Mouse (Mus musculus): ENCODE data around the gene Ctnna3. TPM values are rescaled to one million over a fixed set of nuclear protein-coding genes. Genes with fewer than 3 reads are reported as not detected.
A peak's percentile ranks its signal among the peaks of the same experiment; 100 is the strongest.

The Ctnna3 gene
- polyA plus RNA-seq, 1 experiment from 2014 or later = 1.2 TPM

DNA sequence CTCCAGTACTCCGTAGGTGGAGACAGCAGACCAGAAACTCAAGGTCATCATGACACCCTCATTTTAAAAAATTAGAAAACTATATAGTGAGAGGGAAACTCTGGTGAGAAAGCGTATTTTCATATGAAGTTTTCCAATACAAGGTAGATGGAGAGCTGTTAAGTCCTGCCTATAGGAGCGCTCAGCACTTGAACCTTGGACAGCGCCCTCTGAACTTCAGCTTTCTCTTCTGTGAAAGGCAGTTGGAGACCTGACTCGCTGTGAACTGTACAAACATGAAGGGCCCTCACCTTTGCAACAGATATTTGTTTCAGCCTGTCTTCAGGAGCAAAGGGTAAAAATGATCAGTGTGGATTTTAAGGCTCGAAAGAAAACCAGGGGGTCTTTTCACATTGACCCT, 571.6 kb downstream of the Ctnna3 start:
- H3K27me3 ChIP-seq = no peaks in the 10 kb centered on the region
- no peak overlapping the region for H3K4me3 ChIP-seq
- no peak overlapping the region for H3K9ac ChIP-seq
- no peaks in the 10 kb centered on the region for H3K36me3 ChIP-seq
- no peaks in the 10 kb centered on the region for H3K9me3 ChIP-seq
- H3K4me2 ChIP-seq = no peak overlapping the region
- H3K4me1 ChIP-seq (replicated peaks) = no peaks in the 10 kb centered on the region
- 79% methylated on average over 6 of the region's 6 CpGs for WGBS
- H3K27ac ChIP-seq = no peak overlapping the region
- no peak for ATAC-seq (ENCODE audit: low FRiP score)

- Histone ChIP-seq H3K27me3 (no peaks in the 10 kb centered on the region), H3K27ac (no peak overlapping the region), H3K36me3 (no peaks in the 10 kb centered on the region), H3K9me3 (no peaks in the 10 kb centered on the region), H3K9ac (no peak overlapping the region), H3K4me1 (replicated peaks) (no peaks in the 10 kb centered on the region), H3K4me2 (no peak overlapping the region), H3K4me3 (no peak overlapping the region)
- 87% methylated on average over 9 of the region's 9 CpGs for WGBS
- no peak for ATAC-seq (ENCODE audit: low FRiP score)
Measured at GRCm38 (mm10) chr10:64001996-64002395, 572.1 kb downstream of the Ctnna3 start.

DNA sequence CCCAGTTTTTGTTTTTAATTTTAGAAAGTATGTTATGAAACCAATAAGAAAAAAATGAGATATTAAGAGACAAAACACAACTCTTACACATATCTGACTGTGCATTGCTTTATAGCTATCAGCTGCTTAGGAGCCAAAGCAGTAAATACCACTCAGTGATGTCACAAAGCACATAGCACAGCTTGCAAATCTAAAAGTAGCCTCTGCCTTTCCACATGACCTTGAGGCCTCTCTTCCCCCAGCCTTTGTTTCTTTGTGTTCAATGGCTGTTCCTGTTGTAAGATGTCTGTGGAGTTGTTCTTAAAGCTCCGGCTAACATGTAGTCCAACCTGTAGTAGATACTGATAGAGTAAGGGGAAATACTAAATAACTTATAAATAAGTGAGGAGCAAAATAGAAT, 590.4 kb downstream of the Ctnna3 start:
- Histone ChIP-seq H3K9me3 (no peaks in the 10 kb centered on the region), H3K27ac (no peak overlapping the region), H3K4me3 (no peak overlapping the region), H3K36me3 (no peaks in the 10 kb centered on the region), H3K4me1 (replicated peaks) (no peaks in the 10 kb centered on the region), H3K27me3 (no peaks in the 10 kb centered on the region), H3K9ac (no peak overlapping the region), H3K4me2 (no peak overlapping the region)
- 75% methylated on average over 1 of the region's 1 CpGs for WGBS
- ATAC-seq (ENCODE audit: low FRiP score) = no peak

- Histone ChIP-seq H3K4me2 (no peak overlapping the region), H3K27ac (no peak overlapping the region), H3K36me3 (no peaks in the 10 kb centered on the region), H3K4me3 (no peak overlapping the region), H3K27me3 (no peaks in the 10 kb centered on the region), H3K9me3 (no peaks in the 10 kb centered on the region), H3K9ac (no peak overlapping the region), H3K4me1 (replicated peaks) (no peaks in the 10 kb centered on the region)
- ATAC-seq (ENCODE audit: low FRiP score) = no peak
- 73% methylated on average over 6 of the region's 6 CpGs for WGBS
Measured at GRCm38 (mm10) chr10:64023340-64023739, 593.4 kb downstream of the Ctnna3 start.

- Histone ChIP-seq H3K4me2 (no peak overlapping the region), H3K27me3 (no peaks in the 10 kb centered on the region), H3K4me1 (replicated peaks) (no peaks in the 10 kb centered on the region), H3K9ac (no peak overlapping the region), H3K9me3 (no peaks in the 10 kb centered on the region), H3K36me3 (no peaks in the 10 kb centered on the region), H3K27ac (no peak overlapping the region), H3K4me3 (no peak overlapping the region)
- ATAC-seq (ENCODE audit: low FRiP score) = no peak
Measured at GRCm38 (mm10) chr10:64030901-64031300, 601.0 kb downstream of the Ctnna3 start.

GRCm38 (mm10) chr10:64039760-64040535, 610.0 kb downstream of the Ctnna3 start:
- peak; percentile 68; the same call in 1 of the 2 replicates for ATAC-seq (ENCODE audit: low FRiP score)
- no peaks in the 10 kb centered on the region for H3K9me3 ChIP-seq
- no peak overlapping the region for H3K4me2 ChIP-seq
- WGBS = 72% methylated on average over 17 of the region's 17 CpGs
- H3K27ac ChIP-seq = peak overlapping the region; percentile 62
- H3K27me3 ChIP-seq = no peaks in the 10 kb centered on the region
- no peak overlapping the region for H3K9ac ChIP-seq
- H3K4me3 ChIP-seq = no peak overlapping the region
- H3K36me3 ChIP-seq = no peaks in the 10 kb centered on the region
- H3K4me1 ChIP-seq (replicated peaks) = peaks cover 10% of the 10 kb centered on the region

DNA sequence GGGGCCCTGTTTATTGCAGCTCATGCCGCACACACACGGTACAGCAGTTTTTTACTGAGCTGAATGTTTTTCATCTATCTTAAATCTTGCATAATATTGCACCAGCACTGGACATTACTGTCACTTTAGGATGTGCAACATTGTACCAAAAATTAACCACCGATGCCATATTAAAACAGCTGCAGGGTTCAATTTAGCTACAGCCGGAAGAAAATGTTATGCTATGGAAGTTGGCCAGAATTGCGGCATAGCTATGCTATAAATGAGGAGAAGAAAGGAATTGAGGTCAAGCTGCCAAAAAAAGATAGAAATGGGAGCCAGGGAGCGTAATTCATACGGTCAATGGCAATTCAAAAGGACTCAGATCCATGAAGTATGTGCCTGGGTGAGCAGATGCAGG, 611.3 kb downstream of the Ctnna3 start:
- Histone ChIP-seq H3K36me3 (no peaks in the 10 kb centered on the region), H3K27me3 (no peaks in the 10 kb centered on the region), H3K4me2 (no peak overlapping the region), H3K4me1 (replicated peaks) (peaks cover 10% of the 10 kb centered on the region), H3K4me3 (no peak overlapping the region), H3K27ac (no peak overlapping the region), H3K9ac (no peak overlapping the region), H3K9me3 (no peaks in the 10 kb centered on the region)
- no peak for ATAC-seq (ENCODE audit: low FRiP score)
- 84% methylated on average over 7 of the region's 7 CpGs for WGBS

GRCm38 (mm10) chr10:64041892-64042291, 612.0 kb downstream of the Ctnna3 start:
- no peaks in the 10 kb centered on the region for H3K36me3 ChIP-seq
- WGBS = 74% methylated on average over 11 of the region's 11 CpGs
- H3K9me3 ChIP-seq = no peaks in the 10 kb centered on the region
- H3K4me1 ChIP-seq (replicated peaks) = peaks cover 10% of the 10 kb centered on the region
- no peaks in the 10 kb centered on the region for H3K27me3 ChIP-seq
- ATAC-seq (ENCODE audit: low FRiP score) = no peak
- no peak overlapping the region for H3K27ac ChIP-seq
- no peak overlapping the region for H3K4me2 ChIP-seq
- no peak overlapping the region for H3K4me3 ChIP-seq
- no peak overlapping the region for H3K9ac ChIP-seq

GRCm38 (mm10) chr10:64049151-64049550, 619.3 kb downstream of the Ctnna3 start:
- no peaks in the 10 kb centered on the region for H3K36me3 ChIP-seq
- H3K4me2 ChIP-seq = no peak overlapping the region
- no peak overlapping the region for H3K4me3 ChIP-seq
- H3K9ac ChIP-seq = no peak overlapping the region
- no peak overlapping the region for H3K27ac ChIP-seq
- WGBS = 89% methylated on average over 6 of the region's 6 CpGs
- no peak for ATAC-seq (ENCODE audit: low FRiP score)
- H3K27me3 ChIP-seq = no peaks in the 10 kb centered on the region
- no peaks in the 10 kb centered on the region for H3K4me1 ChIP-seq (replicated peaks)
- no peaks in the 10 kb centered on the region for H3K9me3 ChIP-seq

GRCm38 (mm10) chr10:64049946-64050345, 620.0 kb downstream of the Ctnna3 start:
- H3K27ac ChIP-seq = no peak overlapping the region
- no peak for ATAC-seq (ENCODE audit: low FRiP score)
- no peaks in the 10 kb centered on the region for H3K4me1 ChIP-seq (replicated peaks)
- no peak overlapping the region for H3K4me2 ChIP-seq
- no peaks in the 10 kb centered on the region for H3K9me3 ChIP-seq
- no peak overlapping the region for H3K4me3 ChIP-seq
- H3K36me3 ChIP-seq = no peaks in the 10 kb centered on the region
- H3K27me3 ChIP-seq = no peaks in the 10 kb centered on the region
- no peak overlapping the region for H3K9ac ChIP-seq
- WGBS = 72% methylated on average over 6 of the region's 6 CpGs

GRCm38 (mm10) chr10:64063704-64064103, 633.8 kb downstream of the Ctnna3 start:
- no peak overlapping the region for H3K9ac ChIP-seq
- H3K9me3 ChIP-seq = no peaks in the 10 kb centered on the region
- 93% methylated on average over 9 of the region's 9 CpGs for whole genome bisulfite sequencing
- ATAC-seq (ENCODE audit: low FRiP score) = no peak
- no peaks in the 10 kb centered on the region for H3K27me3 ChIP-seq
- no peak overlapping the region for H3K4me2 ChIP-seq
- H3K4me1 ChIP-seq (replicated peaks) = no peaks in the 10 kb centered on the region
- no peak overlapping the region for H3K27ac ChIP-seq
- no peaks in the 10 kb centered on the region for H3K36me3 ChIP-seq
- H3K4me3 ChIP-seq = no peak overlapping the region

DNA sequence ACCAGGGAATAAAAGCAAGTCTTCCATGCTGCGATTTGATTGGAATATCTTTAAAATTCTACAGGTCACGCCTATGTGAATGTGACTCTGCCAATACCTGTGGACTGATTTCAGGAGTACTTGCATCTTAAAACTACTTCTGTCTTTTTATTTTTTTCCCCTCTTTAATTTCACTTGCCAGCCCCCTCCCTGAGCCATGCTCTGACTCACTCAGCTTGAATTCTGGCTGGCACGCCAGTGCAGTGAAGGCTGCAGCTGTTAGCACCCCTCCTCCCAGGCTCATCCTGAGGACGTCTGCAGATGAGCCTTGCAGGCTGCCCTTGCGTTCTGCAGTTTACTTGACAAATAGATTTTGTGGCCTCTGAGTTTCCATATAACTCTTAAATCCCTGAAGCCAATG, 646.0 kb downstream of the Ctnna3 start:
- H3K4me1 ChIP-seq (replicated peaks) = peaks cover 16% of the 10 kb centered on the region
- H3K4me3 ChIP-seq = no peak overlapping the region
- WGBS = 35% methylated on average over 5 of the region's 5 CpGs
- no peak overlapping the region for H3K9ac ChIP-seq
- H3K27me3 ChIP-seq = no peaks in the 10 kb centered on the region
- no peaks in the 10 kb centered on the region for H3K9me3 ChIP-seq
- no peak overlapping the region for H3K27ac ChIP-seq
- H3K36me3 ChIP-seq = no peaks in the 10 kb centered on the region
- H3K4me2 ChIP-seq = no peak overlapping the region
- ATAC-seq (ENCODE audit: low FRiP score) = 0 out of 2 replicates have a peak, but pooled peaks have one; percentile 39

- Histone ChIP-seq H3K4me1 (replicated peaks) (peaks cover 16% of the 10 kb centered on the region), H3K36me3 (no peaks in the 10 kb centered on the region), H3K27ac (no peak overlapping the region), H3K27me3 (no peaks in the 10 kb centered on the region), H3K4me2 (peak overlapping the region; percentile 20; the same call in 1 of the 2 replicates), H3K9ac (no peak overlapping the region), H3K4me3 (no peak overlapping the region), H3K9me3 (no peaks in the 10 kb centered on the region)
- no peak for ATAC-seq (ENCODE audit: low FRiP score)
- 59% methylated on average over 10 of the region's 10 CpGs for WGBS
Measured at GRCm38 (mm10) chr10:64076410-64077052, 646.6 kb downstream of the Ctnna3 start.

Measured in hindbrain, embryonic 13.5 days (tissue).